Mouse (Mus musculus) yolk sac, embryonic 10.5 days (tissue): ENCODE measurements around the gene Clic1.

Experiments
- DNase-seq: peaks from one replicate; pipeline ENCODE4 v3.0.0-alpha.2; 2017; ENCODE audit warnings: low spot score

Clic1 gene

DNA sequence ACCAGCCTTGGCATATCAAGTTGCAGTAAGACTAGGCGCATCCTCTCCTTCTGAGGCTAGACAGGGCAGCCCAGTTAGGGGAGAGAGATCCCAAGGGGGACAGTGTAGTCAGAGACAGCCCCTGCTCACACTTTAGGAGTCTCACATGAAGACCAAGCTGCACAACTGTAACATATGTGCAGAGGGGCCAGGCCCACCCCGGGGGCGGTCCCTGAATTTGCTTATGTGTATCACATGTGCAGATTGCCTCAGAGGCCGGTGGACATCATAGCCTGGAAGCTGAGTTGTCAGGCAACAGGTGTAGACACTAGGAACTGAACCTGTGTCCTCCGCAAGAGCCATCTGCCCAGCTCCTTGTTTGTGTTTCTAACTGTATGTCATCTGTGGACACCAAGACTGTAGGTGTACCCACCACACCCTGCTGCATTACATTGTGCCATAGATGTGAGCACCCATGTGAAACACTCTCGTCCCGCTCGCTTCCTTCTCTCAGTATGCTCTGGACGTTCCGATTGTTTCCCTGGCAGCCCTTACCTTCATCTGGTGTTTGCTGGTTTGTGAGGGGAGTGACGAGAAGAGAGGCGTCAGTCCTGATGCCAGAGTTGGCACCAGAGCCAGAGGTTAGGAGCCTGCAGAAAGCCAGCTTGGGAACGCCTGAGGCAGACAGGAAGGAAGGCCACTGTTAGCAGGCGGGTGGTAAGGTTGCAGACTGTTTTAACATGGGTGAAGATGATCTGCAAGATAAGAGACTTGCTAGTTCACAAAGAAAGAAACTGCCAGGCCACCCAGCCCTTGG is 42.8 kb downstream of the Clic1 start:
- no peak for DNase-seq

DNA sequence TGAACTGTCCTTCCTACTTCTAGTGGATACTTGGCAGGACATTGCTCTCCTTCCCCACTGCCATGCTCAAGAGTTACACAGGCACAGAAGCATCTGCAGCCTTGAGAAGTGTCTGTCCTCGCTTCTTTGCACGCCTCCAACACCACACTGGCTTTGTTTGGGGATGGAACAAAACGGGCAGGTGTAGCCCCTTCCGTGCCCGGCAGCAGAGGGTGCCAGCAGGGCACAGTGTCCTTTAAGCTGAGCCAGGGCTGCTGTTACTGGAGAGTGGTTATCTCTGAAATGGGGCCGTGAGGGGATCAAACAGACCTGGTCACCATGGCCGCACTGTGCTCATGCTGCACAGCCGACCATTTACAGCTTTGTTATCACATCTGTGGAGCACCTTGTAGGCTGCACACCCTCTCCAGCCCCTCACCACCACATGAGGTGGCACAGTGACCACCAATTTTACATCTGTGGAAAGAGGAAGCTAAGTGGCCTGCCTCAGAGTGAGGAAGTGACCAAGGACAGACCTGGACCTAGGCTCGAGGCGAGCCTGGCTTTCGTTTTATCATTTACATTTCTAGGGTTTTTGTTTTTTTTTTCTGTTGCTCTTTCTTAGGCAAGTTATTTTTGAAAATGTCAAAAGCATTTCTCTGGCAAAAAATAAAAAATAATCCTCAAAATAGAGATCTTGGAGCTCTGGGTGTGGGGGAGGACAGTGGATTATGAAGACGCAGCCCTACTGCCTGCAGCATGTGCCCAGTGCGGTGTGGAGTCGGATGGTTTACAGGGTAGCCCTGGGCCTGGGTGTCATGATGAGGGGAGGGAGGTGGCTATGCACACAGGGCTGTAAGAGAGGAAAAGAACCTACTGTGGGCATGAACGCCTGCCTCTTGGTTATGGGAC is 45.0 kb downstream of the Clic1 start:
- DNase-seq, result no peak

DNA sequence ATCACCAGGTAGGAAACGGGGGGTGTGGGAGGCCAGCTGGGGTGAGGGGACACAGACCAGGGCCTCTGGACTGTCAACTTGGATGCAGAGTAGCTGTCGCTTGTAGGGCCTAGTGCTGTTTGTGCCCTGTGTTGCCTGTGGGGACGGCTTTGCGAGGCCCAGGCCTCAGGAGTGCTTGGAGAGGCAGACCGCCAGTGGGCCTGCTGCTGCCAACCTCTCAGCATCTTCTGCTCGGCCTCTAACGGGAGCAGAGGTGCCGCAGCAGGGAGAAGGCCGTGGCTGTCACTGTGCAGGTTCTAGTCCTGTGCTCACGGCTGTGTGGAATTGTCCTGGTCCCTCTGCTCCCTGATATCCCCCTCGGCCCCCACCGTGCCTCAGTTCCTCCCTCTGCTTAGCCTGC is 46.8 kb downstream of the Clic1 start:
- DNase-seq, result no peak

DNA sequence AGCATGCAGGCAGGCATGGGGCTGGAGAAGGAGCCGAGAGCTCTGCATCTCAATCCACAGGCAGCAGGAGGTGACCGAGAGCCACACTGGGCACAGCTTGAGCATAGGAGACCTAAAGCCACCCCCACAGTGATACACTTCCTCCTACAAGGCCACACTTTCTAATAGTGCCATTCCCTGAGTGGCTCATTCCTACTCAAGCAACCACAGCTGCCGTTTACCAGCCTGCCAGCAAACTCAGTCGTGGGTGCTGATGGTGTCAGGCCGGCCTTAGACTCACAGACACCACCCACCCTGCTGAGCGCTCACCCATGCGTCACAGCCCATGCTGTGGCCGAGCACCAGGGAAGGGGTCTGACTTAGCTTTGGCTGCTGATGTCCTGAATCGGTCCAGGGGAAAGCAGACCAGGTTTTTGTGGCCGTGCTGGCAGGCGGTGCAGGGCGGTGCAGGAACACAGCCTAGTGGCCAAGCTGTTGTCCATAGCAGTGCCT is 47.4 kb downstream of the Clic1 start:
- no peak for DNase-seq

DNA sequence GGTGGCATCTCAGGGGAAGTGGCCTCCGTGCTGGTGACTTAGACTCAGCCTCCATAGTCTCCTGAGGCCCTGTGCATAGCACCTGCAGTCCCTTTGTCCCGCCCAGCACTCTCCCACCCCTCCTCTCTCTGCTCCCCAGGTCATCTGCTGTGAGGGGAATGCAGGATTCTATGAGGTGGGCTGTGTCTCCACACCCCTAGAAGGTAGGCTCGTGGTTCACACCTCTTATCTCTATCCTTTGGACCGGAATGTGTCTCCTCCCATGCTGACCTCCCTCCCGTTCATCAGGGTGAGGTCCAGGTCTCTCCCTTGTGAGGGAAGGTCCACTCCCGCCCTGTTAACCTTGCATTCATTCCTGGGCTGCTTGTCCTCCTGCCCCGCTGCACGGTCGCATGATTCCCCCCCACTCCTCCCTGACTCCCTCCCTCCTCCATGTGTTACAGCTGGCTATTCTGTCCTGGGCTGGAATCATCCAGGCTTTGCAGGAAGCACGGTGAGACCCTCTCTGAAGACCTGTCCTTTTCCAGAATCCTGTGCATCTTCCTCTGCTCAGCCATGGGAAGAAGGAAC is 50.5 kb downstream of the Clic1 start:
- peak; percentile 88 for DNase-seq

DNA sequence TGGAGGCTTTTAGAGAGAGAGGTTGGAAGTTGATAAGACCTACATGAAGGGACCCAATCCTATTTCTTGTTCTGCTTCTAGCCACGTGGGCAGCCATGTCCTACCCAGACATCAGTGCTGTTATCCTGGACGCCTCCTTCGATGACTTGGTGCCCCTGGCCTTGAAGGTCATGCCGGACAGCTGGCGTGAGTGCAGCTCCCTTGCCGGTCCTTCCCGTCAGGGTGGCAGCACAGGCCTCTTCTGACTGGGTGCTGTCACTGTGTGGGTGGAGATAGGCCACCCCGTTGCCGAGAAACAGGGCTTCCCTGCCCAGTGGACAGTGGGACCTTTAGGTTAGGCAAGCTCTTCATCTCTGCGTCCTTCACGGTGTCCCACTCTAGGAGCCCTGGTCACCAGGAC is 51.4 kb downstream of the Clic1 start:
- DNase-seq, result no peak

DNA sequence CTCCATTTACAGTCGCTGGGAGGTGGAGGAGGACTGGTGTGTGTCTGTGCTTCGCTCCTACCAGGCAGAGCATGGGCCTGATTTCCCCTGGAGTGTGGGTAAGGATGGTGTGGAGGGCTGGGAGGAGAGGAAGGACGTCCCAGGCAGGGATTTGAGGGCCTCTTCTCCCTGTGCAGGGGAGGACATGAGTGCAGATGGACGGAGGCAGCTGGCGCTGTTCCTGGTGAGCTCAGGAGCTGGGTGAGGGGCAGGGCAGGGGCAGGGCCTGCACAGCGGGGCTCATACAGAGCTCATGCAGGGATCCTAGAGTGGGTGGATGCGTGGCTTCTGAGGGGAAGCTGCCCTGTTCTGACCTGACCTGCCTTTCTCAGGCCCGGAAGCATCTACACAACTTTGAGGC is 52.5 kb downstream of the Clic1 start:
- no peak for DNase-seq

DNA sequence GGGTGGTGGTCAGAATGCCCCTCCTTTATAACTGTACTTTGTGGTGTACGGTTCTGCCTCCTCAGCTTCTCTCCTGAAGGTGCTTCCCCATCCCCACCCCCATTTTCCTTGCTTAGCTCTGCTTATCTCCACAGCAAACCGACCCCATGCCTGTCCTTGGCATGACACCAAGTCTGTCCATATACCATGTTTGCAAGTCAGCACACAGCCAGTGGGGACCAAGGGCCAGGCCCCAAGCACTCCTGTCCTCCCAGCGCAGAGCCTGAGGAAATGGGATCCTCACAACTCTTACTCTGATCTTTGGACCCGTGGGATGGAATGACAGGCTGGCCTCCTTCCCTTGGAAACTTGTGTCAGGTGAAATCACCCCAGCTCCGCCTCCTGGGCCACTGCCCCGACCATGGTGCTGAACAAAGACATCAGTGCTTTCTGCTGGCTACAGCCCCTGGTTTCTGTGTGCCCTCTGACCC is 53.5 kb downstream of the Clic1 start:
- peak; percentile 88 for DNase-seq

DNA sequence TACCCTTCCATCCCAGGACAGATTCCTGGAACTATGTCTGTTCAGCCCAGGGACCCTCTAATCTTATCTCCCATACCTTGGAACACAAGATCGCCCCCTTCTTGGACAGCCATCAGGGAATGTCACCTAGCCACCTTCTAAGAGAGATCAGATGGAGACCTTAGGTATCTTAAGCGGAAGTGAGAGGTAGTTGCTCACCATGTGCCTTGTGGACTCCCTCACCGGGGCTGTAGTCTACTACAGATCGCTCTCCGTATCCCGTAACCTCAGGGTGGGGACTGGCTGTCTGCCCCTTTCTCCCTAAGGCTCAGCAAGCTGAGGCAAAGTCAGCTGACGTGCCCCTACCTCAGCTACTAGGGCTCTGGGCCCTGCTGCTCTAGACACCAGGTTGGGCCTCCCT is 54.3 kb downstream of the Clic1 start:
- DNase-seq, result peak; percentile 58

DNA sequence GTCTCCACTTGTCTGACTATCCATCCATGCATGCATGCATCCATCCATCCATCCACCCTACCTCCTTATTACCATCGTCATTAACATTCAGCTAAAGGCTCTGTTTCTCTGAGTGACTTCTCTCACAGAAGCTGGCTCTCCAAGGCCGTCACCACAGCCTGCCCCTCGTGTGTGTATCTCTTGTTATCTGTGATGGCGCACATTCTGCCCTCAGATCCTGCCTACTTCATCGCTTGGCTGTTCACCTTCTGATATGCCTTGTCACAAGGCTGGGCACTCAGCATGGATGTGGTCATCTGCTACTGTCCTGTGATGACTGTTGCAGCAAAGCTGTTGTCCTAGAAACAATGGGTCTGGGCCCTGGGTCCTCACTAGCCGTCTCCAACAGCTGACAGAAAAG is 55.0 kb downstream of the Clic1 start:
- no peak for DNase-seq

DNA sequence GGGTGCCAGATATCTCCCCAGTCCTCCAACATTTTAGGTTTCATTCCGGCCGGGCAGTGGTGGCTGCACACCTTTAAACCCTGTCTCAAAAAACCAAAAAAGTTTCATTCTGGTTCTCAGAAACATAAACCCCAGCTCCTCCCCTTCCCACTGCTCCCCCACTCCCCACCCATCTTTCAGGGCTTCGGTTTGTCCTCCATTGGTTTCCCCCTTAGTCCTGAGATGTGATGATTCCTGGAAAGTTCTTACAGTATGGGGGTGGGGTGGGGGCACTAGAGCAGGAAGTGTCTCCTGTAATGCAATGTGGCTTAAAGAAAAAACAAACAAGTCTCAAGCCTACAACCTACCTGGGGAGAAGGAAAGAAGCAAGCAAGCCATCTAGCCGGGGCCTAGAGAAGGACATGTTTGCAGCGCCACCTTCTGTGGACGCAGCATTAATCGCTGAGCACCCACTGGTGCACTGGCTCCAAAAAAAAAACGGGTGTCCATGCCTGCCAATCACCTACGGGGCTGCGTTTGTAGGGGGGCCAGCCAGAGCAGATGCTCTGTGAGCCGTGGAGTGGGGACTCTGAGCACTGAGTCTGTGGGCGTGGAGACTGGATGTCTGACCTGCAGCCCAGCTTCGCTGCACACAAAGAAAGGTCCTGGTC is 56.1 kb downstream of the Clic1 start:
- no peak for DNase-seq

DNA sequence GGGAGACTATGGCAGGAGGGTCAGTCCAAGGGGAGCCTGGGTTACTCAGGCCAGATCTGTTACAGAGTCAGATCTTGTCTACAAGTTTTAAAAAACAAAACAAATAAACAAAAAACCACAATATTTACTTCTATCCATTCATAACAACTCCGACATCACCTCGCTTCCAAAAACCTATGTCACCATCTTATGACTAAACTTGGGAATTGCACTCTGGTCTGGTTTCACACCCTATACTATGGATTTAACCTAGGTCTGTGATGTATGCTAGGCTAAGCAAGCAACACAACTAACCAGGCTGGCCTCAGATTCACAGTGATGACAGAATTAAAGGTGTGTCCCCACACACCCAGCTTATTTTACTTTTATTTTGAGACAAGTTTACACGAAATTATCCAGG is 56.8 kb downstream of the Clic1 start:
- no peak for DNase-seq

DNA sequence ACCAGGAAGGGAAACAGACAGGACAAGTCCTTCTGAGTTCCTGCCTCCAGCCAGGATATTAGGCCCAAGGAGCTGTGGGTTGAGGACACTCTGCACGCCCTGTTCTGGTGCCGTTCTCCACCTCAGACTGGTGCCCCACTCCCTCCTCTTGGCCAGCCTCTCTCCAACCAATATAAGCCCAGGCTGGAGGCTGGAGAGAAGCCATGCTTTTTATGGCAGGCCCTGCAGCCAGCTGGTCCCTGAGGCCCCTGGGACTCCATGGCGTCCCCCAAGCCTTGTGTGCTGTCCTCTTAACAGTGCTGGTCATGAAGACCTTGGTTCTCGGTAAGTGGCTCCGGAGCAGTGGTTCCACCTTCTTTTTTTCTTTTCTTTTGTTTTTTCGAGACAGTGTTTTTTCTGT is 58.3 kb downstream of the Clic1 start, which contains the start of gene Ly6g5c:
TSS of gene Ly6g5c (plus strand) at position 183 of the 400 bp plus-strand sequence.
- no peak for DNase-seq
